Mouse (Mus musculus): ENCODE data around the gene Smok3c. TPM values are rescaled to one million over a fixed set of nuclear protein-coding genes. Genes with fewer than 3 reads are reported as not detected.

Smok3c gene
- not detected for polyA plus RNA-seq (2014; fragmentation: Illumina TruSeq; extraction: RNeasy Lipid Tissue Mini Kit (QIAGEN cat#74804); ENCODE audit: low read depth, low replicate concordance)

DNA sequence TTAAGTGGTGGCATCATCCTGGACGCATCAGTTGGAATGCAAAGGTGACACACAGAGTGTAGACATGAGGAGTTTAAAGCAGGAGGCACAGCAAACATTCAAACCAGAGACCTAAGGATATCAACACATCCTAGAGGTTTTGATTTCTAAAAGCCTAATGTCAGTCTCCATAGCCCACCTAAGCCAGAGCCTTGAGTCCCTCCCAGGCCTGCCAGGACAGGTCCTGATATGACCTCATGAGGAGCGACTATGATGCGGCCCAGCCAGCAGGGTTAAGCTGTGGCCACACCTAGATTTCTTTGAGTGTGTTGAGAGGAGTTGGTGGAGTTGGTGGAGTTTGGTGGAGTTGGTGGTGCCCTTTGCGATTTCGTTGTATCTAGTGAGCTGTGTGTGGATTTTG is at the start of gene Smok3c:
Smok3c (plus strand) TSS at position 301 of the 400 bp plus-strand sequence.

DNA sequence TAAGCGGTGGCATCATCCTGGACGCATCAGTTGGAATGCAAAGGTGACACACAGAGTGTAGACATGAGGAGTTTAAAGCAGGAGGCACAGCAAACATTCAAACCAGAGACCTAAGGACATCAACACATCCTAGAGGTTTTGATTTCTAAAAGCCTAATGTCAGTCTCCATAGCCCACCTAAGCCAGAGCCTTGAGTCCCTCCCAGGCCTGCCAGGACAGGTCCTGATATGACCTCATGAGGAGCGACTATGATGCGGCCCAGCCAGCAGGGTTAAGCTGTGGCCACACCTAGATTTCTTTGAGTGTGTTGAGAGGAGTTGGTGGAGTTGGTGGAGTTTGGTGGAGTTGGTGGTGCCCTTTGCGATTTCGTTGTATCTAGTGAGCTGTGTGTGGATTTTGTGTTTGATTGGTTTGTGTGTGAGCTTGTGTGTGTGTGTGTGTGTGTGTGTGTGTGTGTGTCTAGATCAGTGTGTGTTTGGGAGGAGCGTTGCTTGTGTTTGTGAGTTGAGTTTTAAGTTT is 32.0 kb upstream of the Smok3c start, which contains the start of the genes Smok3a and Smok3b:
Smok3a (plus strand) TSS at position 301 of the 519 bp plus-strand sequence.
Smok3b (plus strand) TSS at position 469 of the 519 bp plus-strand sequence.

DNA sequence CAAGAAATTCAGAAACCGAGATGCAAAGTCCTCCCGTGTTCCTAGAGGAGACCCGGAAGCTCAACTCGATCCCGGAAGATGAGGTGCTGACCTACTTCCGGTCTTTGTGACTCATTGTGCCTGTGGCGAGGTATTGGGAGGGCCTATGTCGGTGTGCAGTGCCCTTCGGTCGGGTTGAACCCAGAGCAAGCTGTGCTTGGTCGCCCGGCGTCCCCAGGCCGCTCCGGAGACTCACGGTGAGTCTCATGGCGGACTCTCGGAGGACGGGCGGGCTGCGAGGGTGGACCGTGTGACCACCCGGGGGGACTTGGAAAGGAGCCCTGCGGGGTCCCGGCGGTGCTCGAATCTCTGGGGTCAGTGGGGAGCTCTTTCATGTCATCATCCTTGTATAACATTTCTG is 32.0 kb downstream of the Smok3c start, which contains the start of gene Zkscan1:
Zkscan1 (plus strand) TSS at position 89 of the 400 bp plus-strand sequence.

Other genes starting within 250 kb of the Smok3c start
- gene Pilra, start 216.9 kb upstream of the Smok3c start, polyA plus RNA-seq (2014; fragmentation: Illumina TruSeq; extraction: RNeasy Lipid Tissue Mini Kit (QIAGEN cat#74804); ENCODE audit: low read depth, low replicate concordance), result 4.9 TPM
- gene Pilrb1, start 195.1 kb upstream of the Smok3c start, polyA plus RNA-seq (2014; fragmentation: Illumina TruSeq; extraction: RNeasy Lipid Tissue Mini Kit (QIAGEN cat#74804); ENCODE audit: low read depth, low replicate concordance), result 4.2 TPM
- 5.3 TPM for gene Pilrb2, start 181.4 kb upstream of the Smok3c start, polyA plus RNA-seq (2014; fragmentation: Illumina TruSeq; extraction: RNeasy Lipid Tissue Mini Kit (QIAGEN cat#74804); ENCODE audit: low read depth, low replicate concordance)
- gene Cyp3a13, start 131.6 kb upstream of the Smok3c start, polyA plus RNA-seq (2014; fragmentation: Illumina TruSeq; extraction: RNeasy Lipid Tissue Mini Kit (QIAGEN cat#74804); ENCODE audit: low read depth, low replicate concordance), result 0.10 TPM
- 0.10 TPM for gene Gjc3, start 90.1 kb upstream of the Smok3c start, polyA plus RNA-seq (2014; fragmentation: Illumina TruSeq; extraction: RNeasy Lipid Tissue Mini Kit (QIAGEN cat#74804); ENCODE audit: low read depth, low replicate concordance)
- gene Azgp1, start 71.7 kb upstream of the Smok3c start, polyA plus RNA-seq (2014; fragmentation: Illumina TruSeq; extraction: RNeasy Lipid Tissue Mini Kit (QIAGEN cat#74804); ENCODE audit: low read depth, low replicate concordance), result 1.3 TPM
- gene Smok3a, start 31.9 kb upstream of the Smok3c start, polyA plus RNA-seq (2014; fragmentation: Illumina TruSeq; extraction: RNeasy Lipid Tissue Mini Kit (QIAGEN cat#74804); ENCODE audit: low read depth, low replicate concordance), result not detected
- gene Smok3b, start 31.8 kb upstream of the Smok3c start, polyA plus RNA-seq (2014; fragmentation: Illumina TruSeq; extraction: RNeasy Lipid Tissue Mini Kit (QIAGEN cat#74804); ENCODE audit: low read depth, low replicate concordance), result 0.36 TPM
- gene Zkscan1, start 31.9 kb downstream of the Smok3c start, polyA plus RNA-seq (2014; fragmentation: Illumina TruSeq; extraction: RNeasy Lipid Tissue Mini Kit (QIAGEN cat#74804); ENCODE audit: low read depth, low replicate concordance), result 11.2 TPM
- gene Zscan21, start 63.7 kb downstream of the Smok3c start, polyA plus RNA-seq (2014; fragmentation: Illumina TruSeq; extraction: RNeasy Lipid Tissue Mini Kit (QIAGEN cat#74804); ENCODE audit: low read depth, low replicate concordance), result 19.0 TPM
- 6.9 TPM for gene Zfp113, start 102.5 kb downstream of the Smok3c start, polyA plus RNA-seq (2014; fragmentation: Illumina TruSeq; extraction: RNeasy Lipid Tissue Mini Kit (QIAGEN cat#74804); ENCODE audit: low read depth, low replicate concordance)
- 124 TPM for gene Cops6, start 107.9 kb downstream of the Smok3c start, polyA plus RNA-seq (2014; fragmentation: Illumina TruSeq; extraction: RNeasy Lipid Tissue Mini Kit (QIAGEN cat#74804); ENCODE audit: low read depth, low replicate concordance)
- gene Ap4m1, start 118.8 kb downstream of the Smok3c start, polyA plus RNA-seq (2014; fragmentation: Illumina TruSeq; extraction: RNeasy Lipid Tissue Mini Kit (QIAGEN cat#74804); ENCODE audit: low read depth, low replicate concordance), result 26.6 TPM
- gene Mcm7, start 119.2 kb downstream of the Smok3c start, polyA plus RNA-seq (2014; fragmentation: Illumina TruSeq; extraction: RNeasy Lipid Tissue Mini Kit (QIAGEN cat#74804); ENCODE audit: low read depth, low replicate concordance), result 26.1 TPM
- gene Taf6, start 134.3 kb downstream of the Smok3c start, polyA plus RNA-seq (2014; fragmentation: Illumina TruSeq; extraction: RNeasy Lipid Tissue Mini Kit (QIAGEN cat#74804); ENCODE audit: low read depth, low replicate concordance), result 29.0 TPM
- gene Cnpy4, start 134.3 kb downstream of the Smok3c start, polyA plus RNA-seq (2014; fragmentation: Illumina TruSeq; extraction: RNeasy Lipid Tissue Mini Kit (QIAGEN cat#74804); ENCODE audit: low read depth, low replicate concordance), result 20.6 TPM
- gene Mblac1, start 141.1 kb downstream of the Smok3c start, polyA plus RNA-seq (2014; fragmentation: Illumina TruSeq; extraction: RNeasy Lipid Tissue Mini Kit (QIAGEN cat#74804); ENCODE audit: low read depth, low replicate concordance), result 5.7 TPM
- gene Nxpe5, start 172.7 kb downstream of the Smok3c start, polyA plus RNA-seq (2014; fragmentation: Illumina TruSeq; extraction: RNeasy Lipid Tissue Mini Kit (QIAGEN cat#74804); ENCODE audit: low read depth, low replicate concordance), result 22.5 TPM
- gene Lamtor4, start 202.3 kb downstream of the Smok3c start, polyA plus RNA-seq (2014; fragmentation: Illumina TruSeq; extraction: RNeasy Lipid Tissue Mini Kit (QIAGEN cat#74804); ENCODE audit: low read depth, low replicate concordance), result 169 TPM
- 57.0 TPM for gene BC037034, start 210.8 kb downstream of the Smok3c start, polyA plus RNA-seq (2014; fragmentation: Illumina TruSeq; extraction: RNeasy Lipid Tissue Mini Kit (QIAGEN cat#74804); ENCODE audit: low read depth, low replicate concordance)
- 36.2 TPM for gene Gal3st4, start 219.6 kb downstream of the Smok3c start, polyA plus RNA-seq (2014; fragmentation: Illumina TruSeq; extraction: RNeasy Lipid Tissue Mini Kit (QIAGEN cat#74804); ENCODE audit: low read depth, low replicate concordance)
- gene Gm43720, start 226.8 kb downstream of the Smok3c start, polyA plus RNA-seq (2014; fragmentation: Illumina TruSeq; extraction: RNeasy Lipid Tissue Mini Kit (QIAGEN cat#74804); ENCODE audit: low read depth, low replicate concordance), result 1.8 TPM
- gene Gpc2, start 226.8 kb downstream of the Smok3c start, polyA plus RNA-seq (2014; fragmentation: Illumina TruSeq; extraction: RNeasy Lipid Tissue Mini Kit (QIAGEN cat#74804); ENCODE audit: low read depth, low replicate concordance), result 11.8 TPM
- 10.9 TPM for gene Stag3, start 227.0 kb downstream of the Smok3c start, polyA plus RNA-seq (2014; fragmentation: Illumina TruSeq; extraction: RNeasy Lipid Tissue Mini Kit (QIAGEN cat#74804); ENCODE audit: low read depth, low replicate concordance)

Data from adipose tissue, adult 10 weeks (tissue).